Mouse (Mus musculus) forebrain, postnatal 0 days (tissue): ENCODE results near the gene Upf1. TPM values are rescaled to one million over a fixed set of nuclear protein-coding genes. Genes with fewer than 3 reads are reported as not detected.

Source experiments
- ATAC-seq: fragments of 200-750 bp; cut with Nextera tagmentation; 2 replicates; pipeline ENCODE4 v1.8.0; 2017; ENCODE audit warnings: mild to moderate bottlenecking, moderate library complexity
- DNase-seq: peaks from one replicate; pipeline ENCODE4 v3.0.0-alpha.2; 2015
- H3K27ac ChIP-seq: fragments of 300-500 bp; sonication (generic); 2 replicates; pipeline ENCODE4 v1.5.1; 2014; ENCODE audit warnings: low read depth, mild to moderate bottlenecking, antibody characterized with exemption, low read length, moderate library complexity, mixed read lengths
- H3K27me3 ChIP-seq: fragments of 300-500 bp; sonication (generic); 2 replicates; pipeline ENCODE4 v1.6.1; 2014; ENCODE audit warnings: mild to moderate bottlenecking, low read length, mixed read lengths; ENCODE audit not compliant: insufficient read depth
- H3K36me3 ChIP-seq: fragments of 300-500 bp; sonication (generic); 2 replicates; pipeline ENCODE4 v1.6.1; 2014; ENCODE audit warnings: mild to moderate bottlenecking, moderate library complexity; ENCODE audit not compliant: insufficient read depth
- H3K4me1 ChIP-seq: fragments of 300-500 bp; sonication (generic); 2 replicates; pipeline ENCODE4 v1.6.1; 2014; ENCODE audit warnings: antibody characterized with exemption; ENCODE audit not compliant: insufficient read depth
- H3K4me2 ChIP-seq: fragments of 300-500 bp; sonication (generic); 2 replicates; pipeline ENCODE4 v1.6.1; 2014; ENCODE audit warnings: low read depth, mild to moderate bottlenecking, moderate library complexity
- H3K4me3 ChIP-seq: fragments of 300-500 bp; sonication (generic); 2 replicates; pipeline ENCODE4 v1.5.1; 2014; ENCODE audit warnings: low read depth, low read length, mixed read lengths
- H3K9ac ChIP-seq: fragments of 300-500 bp; sonication (generic); 2 replicates; pipeline ENCODE4 v1.6.1; 2014; ENCODE audit warnings: mild to moderate bottlenecking
- H3K9me3 ChIP-seq: fragments of 300-500 bp; sonication (generic); 2 replicates; pipeline ENCODE4 v1.6.1; 2016; ENCODE audit warnings: low read length
- CTCF ChIP-seq: sonication (generic); IDR thresholded peaks from 2 replicates; pipeline ENCODE4 v1.5.1; 2016; ENCODE audit warnings: antibody characterized with exemption, control low read depth, low read depth
- WGBS: fragments of 180-500 bp; shearing (Covaris S2); extraction: QIAGEN DNeasy Blood & Tissue Kit; methylation state at CpG from one replicate; pipeline ENCODE4 v1.1.7; 2014; 5-methylcytosine and 5-hydroxymethylcytosine counted together
- polyA plus RNA-seq: library from polyadenylated mRNA; unstranded; fragments of >200 nt; fragmentation: Nextera tagmentation; extraction: Ambion mirVana; gene quantifications from 2 replicates; pipeline ENCODE4 v1.2.1, GENCODE M21; 2015
- total RNA-seq: library from RNA; depleted of rRNA; stranded (reverse); fragments of >200 nt; gene quantifications from 2 replicates; pipeline ENCODE4 v1.2.3, GENCODE M21; 2014; rRNA removed

Gene Upf1
- 28.1 and 38.7 TPM in 2 replicates for total RNA-seq
- polyA plus RNA-seq, result 7.1 and 9.0 TPM in 2 replicates

GRCm38 (mm10) chr8:70353194-70353817 is at the start of gene Upf1:
Upf1 (minus strand) TSS chr8:70353278.
- peak within 1 kb of the TSS; percentile 91 for H3K9ac ChIP-seq
- peak within 1 kb of the TSS; percentile 94 for H3K4me3 ChIP-seq
- no peaks in the 10 kb centered on the region; the same call in 1 of the 2 replicates for H3K36me3 ChIP-seq
- no peaks in the 10 kb centered on the region for H3K9me3 ChIP-seq
- H3K4me2 ChIP-seq, result peak within 1 kb of the TSS; percentile 96
- no peaks in the 10 kb centered on the region for H3K27me3 ChIP-seq
- H3K27ac ChIP-seq, result peak within 1 kb of the TSS; percentile 91
- H3K4me1 ChIP-seq, result peaks cover 19% of the 10 kb centered on the region
- under 1% methylated on average over 49 of the region's 69 CpGs for WGBS
- DNase-seq (peak; percentile 100), ATAC-seq (peak; percentile 91)
- TF ChIP-seq CTCF, result no peak

GRCm38 (mm10) chr8:70397611-70398563 is 44.8 kb upstream of the Upf1 start:
- Histone ChIP-seq H3K27ac (no peak overlapping the region), H3K4me2 (no peak overlapping the region), H3K27me3 (no peaks in the 10 kb centered on the region), H3K4me3 (no peak overlapping the region), H3K36me3 (peaks cover 27% of the 10 kb centered on the region), H3K9me3 (no peaks in the 10 kb centered on the region), H3K9ac (no peak overlapping the region), H3K4me1 (no peaks in the 10 kb centered on the region)
- 84% methylated on average over 16 of the region's 16 CpGs for WGBS
- DNase-seq (no peak), ATAC-seq (no peak)
- TF ChIP-seq CTCF, result no peak

GRCm38 (mm10) chr8:70396184-70396583 is 43.1 kb upstream of the Upf1 start:
- TF ChIP-seq CTCF, result no peak
- Histone ChIP-seq H3K4me3 (no peak overlapping the region), H3K27me3 (no peaks in the 10 kb centered on the region), H3K4me2 (no peak overlapping the region), H3K9me3 (no peaks in the 10 kb centered on the region), H3K9ac (no peak overlapping the region), H3K36me3 (peaks cover 39% of the 10 kb centered on the region), H3K4me1 (no peaks in the 10 kb centered on the region), H3K27ac (no peak overlapping the region)
- DNase-seq (no peak), ATAC-seq (no peak)
- 81% methylated on average over 5 of the region's 5 CpGs for WGBS

- Histone ChIP-seq H3K36me3 (peaks cover 44% of the 10 kb centered on the region), H3K9me3 (no peaks in the 10 kb centered on the region), H3K4me2 (no peak overlapping the region), H3K4me1 (no peaks in the 10 kb centered on the region), H3K4me3 (no peak overlapping the region), H3K27me3 (no peaks in the 10 kb centered on the region), H3K9ac (no peak overlapping the region), H3K27ac (no peak overlapping the region)
- WGBS, result 70% methylated on average over 5 of the region's 5 CpGs
- no peak for TF ChIP-seq CTCF
- DNase-seq, result no peak
- ATAC-seq, result 0 out of 2 replicates have a peak, but pooled peaks have one; percentile 5
Observed at GRCm38 (mm10) chr8:70395649-70396048, 42.6 kb upstream of the Upf1 start.

- 93% methylated on average over 8 of the region's 8 CpGs for WGBS
- no peak overlapping the region for H3K9ac ChIP-seq
- ATAC-seq (no peak), DNase-seq (no peak)
- H3K27ac ChIP-seq, result no peak overlapping the region
- no peaks in the 10 kb centered on the region for H3K4me1 ChIP-seq
- no peak overlapping the region for H3K4me2 ChIP-seq
- H3K9me3 ChIP-seq, result no peaks in the 10 kb centered on the region
- no peaks in the 10 kb centered on the region for H3K27me3 ChIP-seq
- no peak overlapping the region for H3K4me3 ChIP-seq
- peaks cover 38% of the 10 kb centered on the region for H3K36me3 ChIP-seq
- TF ChIP-seq CTCF, result no peak
Observed at GRCm38 (mm10) chr8:70394269-70394998, 41.4 kb upstream of the Upf1 start.

GRCm38 (mm10) chr8:70393087-70393486 is 40.0 kb upstream of the Upf1 start:
- no peak for TF ChIP-seq CTCF
- no peaks in the 10 kb centered on the region for H3K9me3 ChIP-seq
- DNase-seq (no peak), ATAC-seq (no peak)
- H3K27ac ChIP-seq, result no peak overlapping the region
- 87% methylated on average over 5 of the region's 5 CpGs for WGBS
- H3K4me2 ChIP-seq, result no peak overlapping the region
- H3K4me3 ChIP-seq, result no peak overlapping the region
- H3K9ac ChIP-seq, result no peak overlapping the region
- no peaks in the 10 kb centered on the region for H3K27me3 ChIP-seq
- no peaks in the 10 kb centered on the region for H3K4me1 ChIP-seq
- peaks cover 35% of the 10 kb centered on the region for H3K36me3 ChIP-seq
